Mouse (Mus musculus) erythroblast, embryonic 14.5 days (primary cell): Measurements from ENCODE around the gene Ccdc183.

Source experiments
- GATA1 ChIP-seq: IDR thresholded peaks from 2 replicates; pipeline ENCODE4 v1.6.1; 2012; ENCODE audit warnings: low read length, inconsistent platforms, mixed read lengths
- TAL1 ChIP-seq: IDR thresholded peaks from 3 replicates; pipeline ENCODE4 v1.6.1; 2012; ENCODE audit warnings: low read length, inconsistent platforms, mixed read lengths

DNA sequence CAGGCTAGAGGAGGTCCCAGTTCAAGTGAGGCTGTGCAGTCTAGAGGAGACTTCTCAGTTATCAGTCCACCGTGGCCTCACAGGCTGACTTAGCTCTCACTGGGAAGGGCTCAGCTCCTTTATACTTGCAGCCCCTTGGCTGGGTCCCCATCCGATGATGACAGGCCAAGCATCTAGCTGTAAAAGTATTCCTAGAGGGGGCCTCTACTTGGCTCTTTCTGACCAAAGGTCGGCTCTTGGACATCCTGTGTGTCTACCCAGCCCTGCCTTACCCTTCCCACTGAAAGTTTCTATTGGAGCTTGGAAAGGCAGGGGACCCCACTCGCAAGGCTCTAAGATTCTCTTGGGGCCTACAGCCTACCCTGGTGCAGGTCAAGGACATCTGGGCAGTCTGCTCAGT, 46.3 kb downstream of the Ccdc183 start:
- TF ChIP-seq GATA1 (no peak), TAL1 (no peak)
